Mouse (Mus musculus): ENCODE results near the gene Vmn1r60. TPM values are rescaled to one million over a fixed set of nuclear protein-coding genes. Genes with fewer than 3 reads are reported as not detected.
"Not testable (repeated sequence)": the region's sequence is repeated elsewhere in the genome, so short reads cannot be mapped to it uniquely, and the experiment has no call there.

Vmn1r60 gene
- polyA plus RNA-seq (2017; shearing (Covaris generic)), result under 1 TPM in 1 of 3 experiments, not detected in 2; 0.13 TPM

GRCm38 (mm10) chr7:5547217-5547616 is at the start of gene Vmn1r60:
Gene Vmn1r60 (minus strand): TSS chr7:5547317.
- ATAC-seq, result not testable (repeated sequence)

GRCm38 (mm10) chr7:5540770-5541436 is 6.2 kb downstream of the Vmn1r60 start:
- not testable (repeated sequence) for ATAC-seq

- not testable (repeated sequence) for ATAC-seq
Observed at GRCm38 (mm10) chr7:5493856-5494255, 53.3 kb downstream of the Vmn1r60 start, which contains the start of gene Vmn2r28. Gene Vmn2r28 (minus strand): TSS chr7:5493956.

Other genes starting within 250 kb of the Vmn1r60 start
- not detected for gene Gm5065, start 196.8 kb downstream of the Vmn1r60 start, polyA plus RNA-seq (2017; shearing (Covaris generic))
- gene Nlrp2, start 196.3 kb downstream of the Vmn1r60 start, polyA plus RNA-seq (2017; shearing (Covaris generic)), result not detected
- under 1 TPM in 1 of 3 experiments, not detected in 2; 0.03 TPM for gene Vmn1r58, start 133.9 kb downstream of the Vmn1r60 start, polyA plus RNA-seq (2017; shearing (Covaris generic))
- not detected for gene Vmn1r59, start 90.5 kb downstream of the Vmn1r60 start, polyA plus RNA-seq (2017; shearing (Covaris generic))
- gene Vmn2r28, start 53.4 kb downstream of the Vmn1r60 start, polyA plus RNA-seq (2017; shearing (Covaris generic)), result under 1 TPM in 1 of 3 experiments, not detected in 2; 0.09 TPM
- under 1 TPM in 2 of 3 experiments, not detected in 1; 0.06 to 0.11 TPM for gene Vmn1r61, start 66.0 kb upstream of the Vmn1r60 start, polyA plus RNA-seq (2017; shearing (Covaris generic))
- not detected for gene Vmn1r62, start 126.3 kb upstream of the Vmn1r60 start, polyA plus RNA-seq (2017; shearing (Covaris generic))